Mouse (Mus musculus) gastrocnemius, postnatal 4 days (tissue): ENCODE measurements around the gene Mlycd. TPM values are rescaled to one million over a fixed set of nuclear protein-coding genes. Genes with fewer than 3 reads are reported as not detected.

Source experiments
- DNase-seq, 2 experiments: peaks; one replicate each; pipeline ENCODE4 v3.0.0; 2021 to 2022; ENCODE audit warnings: low spot score in 2 of 2, mixed read lengths in 2 of 2
- total RNA-seq, 2 experiments: library from RNA; stranded (reverse); gene quantifications; 2 replicates each; pipeline ENCODE4 v1.2.3; 2021

Gene Mlycd
- total RNA-seq, 2 experiments from 2014 or later: 66.5 to 68.1 TPM

DNA sequence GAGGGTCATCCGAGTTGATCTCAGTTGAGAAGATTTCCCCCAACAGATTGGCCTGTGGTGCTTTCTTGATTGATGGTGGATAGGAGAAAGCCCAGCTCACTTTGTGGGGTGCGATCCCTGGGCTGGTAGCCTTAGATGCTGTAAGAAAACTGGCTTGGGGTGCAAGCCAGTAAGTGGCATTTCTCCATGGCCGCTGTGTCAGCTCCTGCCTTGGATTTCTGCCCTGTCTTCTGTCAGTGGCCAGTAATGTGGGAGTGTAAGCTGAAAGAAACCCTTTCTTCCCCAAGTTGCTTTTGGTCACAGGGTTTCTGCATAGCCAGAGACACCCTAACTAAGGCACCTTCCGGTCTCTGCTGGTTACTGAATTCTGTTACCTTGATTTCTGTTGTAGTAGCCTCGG, 61.4 kb downstream of the Mlycd start:
- no peak for DNase-seq

GRCm38 (mm10) chr8:119459724-119460123, 65.0 kb downstream of the Mlycd start:
- DNase-seq: no peak

Other genes starting within 250 kb of the Mlycd start
- 100 to 1,000 TPM; 173 to 200 TPM for gene Hsbp1, start 50.4 kb upstream of the Mlycd start, total RNA-seq
- gene Osgin1, start 39.2 kb downstream of the Mlycd start, total RNA-seq: 1 to 10 TPM; 2.2 to 3.8 TPM
- gene Necab2, start 51.8 kb downstream of the Mlycd start, total RNA-seq: under 1 TPM; 0.59 to 0.78 TPM
- gene Slc38a8, start 106.8 kb downstream of the Mlycd start, total RNA-seq: not detected
- 10 to 100 TPM; 81.4 to 84.9 TPM for gene Mbtps1, start 163.9 kb downstream of the Mlycd start, total RNA-seq
- gene Hsdl1, start 180.3 kb downstream of the Mlycd start, total RNA-seq: 10 to 100 TPM; 17.9 to 19.3 TPM
- not detected for gene Dnaaf1, start 180.4 kb downstream of the Mlycd start, total RNA-seq
- gene Taf1c, start 210.3 kb downstream of the Mlycd start, total RNA-seq: 1 to 10 TPM; 5.8 to 6.1 TPM
- not detected for gene Adad2, start 217.9 kb downstream of the Mlycd start, total RNA-seq
- under 1 TPM; 0.17 to 0.29 TPM for gene Kcng4, start 240.8 kb downstream of the Mlycd start, total RNA-seq